Mouse (Mus musculus): ENCODE results near the gene Galnt12. TPM values are rescaled to one million over a fixed set of nuclear protein-coding genes. Genes with fewer than 3 reads are reported as not detected.

Galnt12 gene
- total RNA-seq (2021) (under 1 TPM; 0.16 to 0.27 TPM), polyA plus RNA-seq (2012; rRNA removed) (0.72 and 0.85 TPM in 2 replicates)
- long read RNA-seq, partial matches to known transcripts: 0 of 1 reads
- long read RNA-seq, other reads (novel, unspliced or antisense): 0 of 1 reads

DNA sequence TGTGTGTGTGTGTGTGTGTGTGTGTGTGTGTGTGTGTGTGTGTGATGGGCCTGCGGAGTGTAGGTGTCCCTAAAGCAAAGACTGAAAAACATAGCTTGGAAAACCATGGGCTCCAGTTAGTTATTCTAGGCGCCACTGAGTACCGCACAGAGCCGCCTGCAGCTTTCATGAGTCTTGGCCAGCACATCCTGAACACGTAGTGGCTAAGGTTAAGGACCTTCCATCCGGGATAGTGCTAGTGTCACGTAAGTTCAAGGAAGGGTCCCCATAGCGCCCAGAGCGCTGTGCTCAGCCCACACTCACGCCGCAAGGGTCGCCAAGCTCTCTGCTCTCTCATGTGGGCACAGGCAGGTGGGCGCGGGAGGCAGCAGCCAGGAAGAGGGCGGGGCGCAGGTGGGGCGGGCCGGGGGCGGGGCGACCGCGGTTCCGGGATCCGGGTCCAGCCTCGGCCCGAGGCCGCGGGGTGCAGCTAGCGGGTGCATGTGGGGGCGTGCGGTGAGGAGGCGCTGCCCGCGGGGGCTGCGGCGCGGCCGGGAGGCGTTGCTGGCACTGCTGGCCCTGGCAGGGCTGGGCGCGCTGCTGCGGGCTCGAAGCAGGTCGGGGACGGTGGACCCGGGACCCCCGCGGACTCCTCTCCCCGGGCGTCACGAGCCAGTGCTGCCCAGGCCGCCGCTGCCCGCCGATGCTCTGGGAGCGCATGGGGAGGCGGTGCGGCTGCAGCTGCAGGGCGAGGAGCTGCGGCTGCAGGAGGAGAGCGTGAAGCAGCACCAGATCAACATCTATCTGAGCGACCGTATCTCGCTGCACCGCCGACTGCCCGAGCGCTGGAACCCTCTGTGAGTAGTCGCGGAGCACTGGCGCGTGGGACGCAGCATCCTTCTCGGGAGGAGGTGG lies at the start of gene Galnt12:
Gene Galnt12, plus strand, starts transcription at position 417 of the 894 bp plus-strand sequence.
- Histone ChIP-seq H3K9ac (ENCODE audit: low read depth, low read length) (peak within 1 kb of the TSS; percentile 62), H3K4me3 (peak within 1 kb of the TSS; percentile 53), H3K27ac (no peak within 1 kb of the TSS), H3K27me3 (ENCODE audit: control insufficient read depth, insufficient read depth, low read length) (peaks cover 5% of the 10 kb centered on the region), H3K36me3 (ENCODE audit: control insufficient read depth, insufficient read depth, low read length) (no peaks in the 10 kb centered on the region), H3K79me2 (replicated peaks; ENCODE audit: control insufficient read depth, insufficient read depth, low read length) (no peaks in the 10 kb centered on the region), H3K4me1 (ENCODE audit: control insufficient read depth, insufficient read depth, low read length) (no peaks in the 10 kb centered on the region)
- peak; percentile 29 to 38 for DNase-seq
- intact Hi-C loops (cut with DNase I): no loop called here
- 1% methylated on average over 70 of the region's 74 CpGs for WGBS
- no peak for TF ChIP-seq POLR2A (IDR thresholded peaks at IDR 0.05; ENCODE audit: insufficient read depth, low read depth, low read length)
- TF ChIP-seq EP300 (IDR thresholded peaks at IDR 0.05; ENCODE audit: insufficient read depth, low read depth, low read length): no peak
- TF ChIP-seq CTCF (IDR thresholded peaks at IDR 0.05): no peak

DNA sequence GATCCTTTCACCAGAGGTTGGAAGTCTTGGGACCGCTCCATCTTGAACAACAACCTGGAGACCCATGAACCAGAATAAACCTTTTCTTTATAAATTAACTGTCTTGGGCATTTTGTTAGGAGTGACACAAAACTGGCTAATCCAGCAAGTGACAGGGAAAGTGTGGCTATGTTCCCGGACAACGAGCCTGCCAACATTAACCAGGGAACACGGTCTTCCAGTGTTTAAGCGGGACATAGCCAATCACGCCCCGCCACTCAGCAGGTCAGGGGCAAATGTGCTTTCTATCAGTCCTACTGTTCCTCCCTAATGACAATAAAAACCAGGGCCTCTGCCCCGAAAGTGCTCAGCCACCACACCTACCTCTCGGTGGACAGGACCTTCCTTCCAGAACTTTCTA lies 47.8 kb upstream of the Galnt12 start:
- DNase-seq: peak in 1 of 2 experiments; percentile 62
- TF ChIP-seq EP300 (IDR thresholded peaks at IDR 0.05; ENCODE audit: insufficient read depth, low read depth, low read length): no peak
- no peak for TF ChIP-seq CTCF (IDR thresholded peaks at IDR 0.05)
- no peak for TF ChIP-seq POLR2A (IDR thresholded peaks at IDR 0.05; ENCODE audit: insufficient read depth, low read depth, low read length)
- intact Hi-C loops (cut with DNase I): no loop called here
- no peak overlapping the region for H3K9ac ChIP-seq (ENCODE audit: low read depth, low read length)
- peak overlapping the region; percentile 48 for H3K27ac ChIP-seq
- no peaks in the 10 kb centered on the region for H3K36me3 ChIP-seq (ENCODE audit: control insufficient read depth, insufficient read depth, low read length)
- peaks cover 1% of the 10 kb centered on the region; the same call in 1 of the 2 replicates for H3K4me1 ChIP-seq (ENCODE audit: control insufficient read depth, insufficient read depth, low read length)
- WGBS: 84% methylated on average over 9 of the region's 9 CpGs
- no peak overlapping the region for H3K4me3 ChIP-seq
- H3K79me2 ChIP-seq (replicated peaks; ENCODE audit: control insufficient read depth, insufficient read depth, low read length): no peaks in the 10 kb centered on the region
- H3K27me3 ChIP-seq (ENCODE audit: control insufficient read depth, insufficient read depth, low read length): no peaks in the 10 kb centered on the region

DNA sequence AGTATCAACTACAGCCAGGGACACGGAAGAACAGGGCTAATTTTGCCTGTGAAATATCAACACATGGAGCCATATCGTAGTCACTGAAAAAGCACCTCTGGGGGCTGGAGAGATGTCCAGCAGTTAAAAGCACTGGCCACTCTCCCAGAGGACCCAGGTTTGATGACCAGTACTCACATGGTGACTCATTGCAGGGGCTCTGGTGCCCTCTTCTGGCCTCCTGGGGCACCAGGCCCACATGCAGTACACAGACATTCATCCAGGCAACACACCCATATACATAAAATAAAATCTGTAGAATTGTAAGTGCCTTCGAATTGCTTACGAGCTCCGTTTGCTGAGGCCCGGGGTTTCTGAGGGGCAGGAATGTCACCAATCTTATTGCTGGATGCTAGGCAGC lies 44.7 kb upstream of the Galnt12 start:
- no peaks in the 10 kb centered on the region for H3K27me3 ChIP-seq (ENCODE audit: control insufficient read depth, insufficient read depth, low read length)
- H3K36me3 ChIP-seq (ENCODE audit: control insufficient read depth, insufficient read depth, low read length): no peaks in the 10 kb centered on the region
- no peak overlapping the region for H3K27ac ChIP-seq
- TF ChIP-seq CTCF (IDR thresholded peaks at IDR 0.05): peak; percentile 57
- TF ChIP-seq POLR2A (IDR thresholded peaks at IDR 0.05; ENCODE audit: insufficient read depth, low read depth, low read length): no peak
- DNase-seq: peak in 1 of 2 experiments; percentile 27
- intact Hi-C loops (cut with DNase I): no loop called here
- H3K9ac ChIP-seq (ENCODE audit: low read depth, low read length): no peak overlapping the region
- no peak overlapping the region for H3K4me3 ChIP-seq
- H3K4me1 ChIP-seq (ENCODE audit: control insufficient read depth, insufficient read depth, low read length): peaks cover 1% of the 10 kb centered on the region; the same call in 1 of the 2 replicates
- no peaks in the 10 kb centered on the region for H3K79me2 ChIP-seq (replicated peaks; ENCODE audit: control insufficient read depth, insufficient read depth, low read length)
- 89% methylated on average over 6 of the region's 6 CpGs for WGBS

DNA sequence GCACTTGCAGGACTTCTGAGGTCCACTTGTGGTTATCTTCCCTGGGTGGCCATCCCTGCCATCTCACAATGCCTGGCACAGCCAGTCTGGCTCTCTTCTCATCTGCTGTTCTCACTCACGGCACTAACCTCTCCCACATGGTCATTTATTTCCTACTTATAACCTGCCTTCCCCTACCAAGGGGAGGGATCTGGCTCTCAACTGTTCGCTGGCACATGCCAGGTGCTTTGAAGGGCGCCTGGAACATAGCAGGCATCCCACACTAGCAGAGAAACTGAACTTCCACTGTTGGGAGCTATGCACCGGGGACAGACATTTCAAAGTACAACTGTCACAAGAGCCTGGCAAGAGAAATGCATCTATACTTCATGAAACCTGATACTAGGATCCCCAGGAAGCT lies 43.9 kb upstream of the Galnt12 start:
- no peak for TF ChIP-seq POLR2A (IDR thresholded peaks at IDR 0.05; ENCODE audit: insufficient read depth, low read depth, low read length)
- no peak for TF ChIP-seq EP300 (IDR thresholded peaks at IDR 0.05; ENCODE audit: insufficient read depth, low read depth, low read length)
- no peak for TF ChIP-seq CTCF (IDR thresholded peaks at IDR 0.05)
- Histone ChIP-seq H3K9ac (ENCODE audit: low read depth, low read length) (no peak overlapping the region), H3K27me3 (ENCODE audit: control insufficient read depth, insufficient read depth, low read length) (no peaks in the 10 kb centered on the region), H3K4me3 (no peak overlapping the region), H3K27ac (no peak overlapping the region), H3K79me2 (replicated peaks; ENCODE audit: control insufficient read depth, insufficient read depth, low read length) (no peaks in the 10 kb centered on the region), H3K36me3 (ENCODE audit: control insufficient read depth, insufficient read depth, low read length) (no peaks in the 10 kb centered on the region), H3K4me1 (ENCODE audit: control insufficient read depth, insufficient read depth, low read length) (peaks cover 1% of the 10 kb centered on the region; the same call in 1 of the 2 replicates)
- WGBS: 60% methylated on average over 4 of the region's 4 CpGs
- DNase-seq: no peak
- intact Hi-C loops (cut with DNase I): no loop called here

DNA sequence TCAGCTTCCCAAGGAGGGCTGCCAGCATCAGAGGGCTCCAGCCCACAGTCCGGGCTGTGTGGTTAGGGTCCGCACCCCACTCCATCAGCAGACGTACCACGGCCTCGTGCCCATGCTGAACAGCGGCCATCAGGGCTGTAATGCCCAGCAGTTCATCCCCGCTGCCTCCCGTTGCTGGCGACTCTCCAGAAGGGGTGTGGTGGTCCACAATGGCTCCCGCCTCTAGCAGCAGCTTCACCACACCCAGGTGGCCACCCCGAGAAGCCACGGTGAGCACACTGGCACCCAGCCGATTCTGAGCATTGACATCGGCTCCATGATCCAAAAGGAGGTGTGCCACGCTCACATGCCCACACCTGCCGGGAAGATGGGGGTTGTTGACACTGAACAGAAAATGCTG lies 42.5 kb upstream of the Galnt12 start:
- H3K4me3 ChIP-seq: no peak overlapping the region
- intact Hi-C loops (cut with DNase I): no loop called here
- H3K27me3 ChIP-seq (ENCODE audit: control insufficient read depth, insufficient read depth, low read length): no peaks in the 10 kb centered on the region
- no peaks in the 10 kb centered on the region for H3K36me3 ChIP-seq (ENCODE audit: control insufficient read depth, insufficient read depth, low read length)
- 94% methylated on average over 16 of the region's 16 CpGs for WGBS
- no peak for DNase-seq
- TF ChIP-seq CTCF (IDR thresholded peaks at IDR 0.05) (no peak), EP300 (IDR thresholded peaks at IDR 0.05; ENCODE audit: insufficient read depth, low read depth, low read length) (no peak), POLR2A (IDR thresholded peaks at IDR 0.05; ENCODE audit: insufficient read depth, low read depth, low read length) (no peak)
- no peaks in the 10 kb centered on the region for H3K79me2 ChIP-seq (replicated peaks; ENCODE audit: control insufficient read depth, insufficient read depth, low read length)
- no peak overlapping the region for H3K9ac ChIP-seq (ENCODE audit: low read depth, low read length)
- no peak overlapping the region for H3K27ac ChIP-seq
- H3K4me1 ChIP-seq (ENCODE audit: control insufficient read depth, insufficient read depth, low read length): no peaks in the 10 kb centered on the region

DNA sequence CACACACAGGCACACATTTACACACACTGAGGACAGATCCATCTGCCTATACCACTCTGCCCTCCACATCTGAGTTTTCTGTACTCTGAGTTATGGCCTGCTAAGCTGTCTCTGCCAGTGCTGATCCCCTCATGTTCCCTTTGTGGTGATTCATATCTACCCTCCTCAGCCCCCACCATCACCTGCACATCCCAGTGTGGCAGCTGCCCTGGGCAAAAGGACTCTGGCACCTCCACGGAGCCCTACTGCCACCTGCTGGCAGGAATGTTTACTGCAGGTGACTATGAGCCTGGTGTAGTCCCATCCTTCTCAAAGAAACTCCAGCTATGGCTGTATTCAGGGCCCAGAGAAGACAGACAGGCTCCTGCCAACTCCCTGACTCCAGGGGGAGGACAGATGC lies 41.5 kb upstream of the Galnt12 start:
- H3K4me3 ChIP-seq: no peak overlapping the region
- H3K79me2 ChIP-seq (replicated peaks; ENCODE audit: control insufficient read depth, insufficient read depth, low read length): no peaks in the 10 kb centered on the region
- DNase-seq: peak; percentile 82 to 90
- intact Hi-C loops (cut with DNase I): no loop called here
- no peak overlapping the region for H3K27ac ChIP-seq
- H3K4me1 ChIP-seq (ENCODE audit: control insufficient read depth, insufficient read depth, low read length): no peaks in the 10 kb centered on the region
- H3K36me3 ChIP-seq (ENCODE audit: control insufficient read depth, insufficient read depth, low read length): no peaks in the 10 kb centered on the region
- no peaks in the 10 kb centered on the region for H3K27me3 ChIP-seq (ENCODE audit: control insufficient read depth, insufficient read depth, low read length)
- no peak overlapping the region for H3K9ac ChIP-seq (ENCODE audit: low read depth, low read length)
- 0 out of 2 replicates have a peak, but pooled peaks have one; percentile 38 for TF ChIP-seq EP300 (IDR thresholded peaks at IDR 0.05; ENCODE audit: insufficient read depth, low read depth, low read length)
- no peak for TF ChIP-seq POLR2A (IDR thresholded peaks at IDR 0.05; ENCODE audit: insufficient read depth, low read depth, low read length)
- TF ChIP-seq CTCF (IDR thresholded peaks at IDR 0.05): no peak; the same call in 1 of the 2 replicates
- WGBS: 3% methylated on average over 1 of the region's 1 CpGs
